Mouse (Mus musculus): ENCODE measurements around the gene Gm1043. TPM values are rescaled to one million over a fixed set of nuclear protein-coding genes. Genes with fewer than 3 reads are reported as not detected.

Gm1043 gene
- polyA plus RNA-seq, 1 experiment from 2014 or later, result 0.33 TPM

GRCm38 (mm10) chr5:37251596-37251995 lies 166.4 kb downstream of the Gm1043 start:
- peaks cover 60% of the 10 kb centered on the region for H3K4me1 ChIP-seq
- H3K4me2 ChIP-seq (replicated peaks), result no peak overlapping the region
- no peak overlapping the region for H3K4me3 ChIP-seq
- ATAC-seq (ENCODE audit: low FRiP score, low read depth), result no peak
- no peak overlapping the region for H3K27ac ChIP-seq (replicated peaks)
- 0 out of 2 replicates have a peak, but pooled peaks cover 3% of the 10 kb centered on the region for H3K9me3 ChIP-seq
- WGBS, result 81% methylated on average over 3 of the region's 3 CpGs
- H3K9ac ChIP-seq (replicated peaks), result no peak overlapping the region
- peaks cover 6% of the 10 kb centered on the region; the same call in 1 of the 2 replicates for H3K36me3 ChIP-seq
- no peaks in the 10 kb centered on the region for H3K27me3 ChIP-seq

- 87% methylated on average over 9 of the region's 9 CpGs for WGBS
- Histone ChIP-seq H3K4me2 (replicated peaks) (no peak overlapping the region), H3K27ac (replicated peaks) (no peak overlapping the region), H3K36me3 (peaks cover 6% of the 10 kb centered on the region; the same call in 1 of the 2 replicates), H3K4me1 (peaks cover 63% of the 10 kb centered on the region), H3K27me3 (no peaks in the 10 kb centered on the region), H3K9ac (replicated peaks) (no peak overlapping the region), H3K9me3 (0 out of 2 replicates have a peak, but pooled peaks cover 3% of the 10 kb centered on the region), H3K4me3 (no peak overlapping the region)
- no peak for ATAC-seq (ENCODE audit: low FRiP score, low read depth)
Observed at GRCm38 (mm10) chr5:37252101-37252804, 167.1 kb downstream of the Gm1043 start.

GRCm38 (mm10) chr5:37254523-37254922 lies 169.4 kb downstream of the Gm1043 start:
- H3K27ac ChIP-seq (replicated peaks), result no peak overlapping the region
- H3K4me2 ChIP-seq (replicated peaks), result no peak overlapping the region
- no peak for ATAC-seq (ENCODE audit: low FRiP score, low read depth)
- no peak overlapping the region for H3K9ac ChIP-seq (replicated peaks)
- H3K4me3 ChIP-seq, result no peak overlapping the region
- peaks cover 52% of the 10 kb centered on the region for H3K4me1 ChIP-seq
- 0 out of 2 replicates have a peak, but pooled peaks cover 3% of the 10 kb centered on the region for H3K9me3 ChIP-seq
- WGBS, result 88% methylated on average over 4 of the region's 4 CpGs
- no peaks in the 10 kb centered on the region for H3K27me3 ChIP-seq
- H3K36me3 ChIP-seq, result peaks cover 6% of the 10 kb centered on the region; the same call in 1 of the 2 replicates

GRCm38 (mm10) chr5:37256823-37257222 lies 171.7 kb downstream of the Gm1043 start:
- no peak overlapping the region for H3K4me3 ChIP-seq
- H3K27me3 ChIP-seq, result no peaks in the 10 kb centered on the region
- no peak overlapping the region for H3K9ac ChIP-seq (replicated peaks)
- H3K4me2 ChIP-seq (replicated peaks), result no peak overlapping the region
- 0 out of 2 replicates have a peak, but pooled peaks cover 3% of the 10 kb centered on the region for H3K9me3 ChIP-seq
- H3K27ac ChIP-seq (replicated peaks), result no peak overlapping the region
- H3K4me1 ChIP-seq, result peaks cover 47% of the 10 kb centered on the region
- 71% methylated on average over 7 of the region's 7 CpGs for WGBS
- no peak for ATAC-seq (ENCODE audit: low FRiP score, low read depth)
- H3K36me3 ChIP-seq, result peaks cover 6% of the 10 kb centered on the region; the same call in 1 of the 2 replicates

- Histone ChIP-seq H3K9me3 (0 out of 2 replicates have a peak, but pooled peaks cover 3% of the 10 kb centered on the region), H3K4me3 (no peak overlapping the region), H3K27me3 (no peaks in the 10 kb centered on the region), H3K4me2 (replicated peaks) (no peak overlapping the region), H3K4me1 (peaks cover 51% of the 10 kb centered on the region), H3K9ac (replicated peaks) (no peak overlapping the region), H3K27ac (replicated peaks) (no peak overlapping the region), H3K36me3 (peaks cover 6% of the 10 kb centered on the region; the same call in 1 of the 2 replicates)
- ATAC-seq (ENCODE audit: low FRiP score, low read depth), result no peak
- WGBS, result 63% methylated on average over 5 of the region's 5 CpGs
Observed at GRCm38 (mm10) chr5:37257243-37257642, 172.1 kb downstream of the Gm1043 start.

- Histone ChIP-seq H3K27me3 (no peaks in the 10 kb centered on the region), H3K4me3 (no peak overlapping the region), H3K27ac (replicated peaks) (no peak overlapping the region; the same call in 1 of the 2 replicates), H3K9ac (replicated peaks) (no peak overlapping the region), H3K4me2 (replicated peaks) (no peak overlapping the region), H3K4me1 (peaks cover 37% of the 10 kb centered on the region), H3K36me3 (peaks cover 17% of the 10 kb centered on the region), H3K9me3 (no peaks in the 10 kb centered on the region)
- WGBS, result 68% methylated on average over 5 of the region's 5 CpGs
- ATAC-seq (ENCODE audit: low FRiP score, low read depth), result peak; percentile 36
Observed at GRCm38 (mm10) chr5:37261734-37262133, 176.6 kb downstream of the Gm1043 start.

- H3K9me3 ChIP-seq, result no peaks in the 10 kb centered on the region
- H3K4me3 ChIP-seq, result no peak overlapping the region
- no peak overlapping the region for H3K27ac ChIP-seq (replicated peaks)
- WGBS, result 82% methylated on average over 6 of the region's 6 CpGs
- H3K4me1 ChIP-seq, result peaks cover 21% of the 10 kb centered on the region
- H3K4me2 ChIP-seq (replicated peaks), result no peak overlapping the region
- peaks cover 36% of the 10 kb centered on the region for H3K36me3 ChIP-seq
- no peak for ATAC-seq (ENCODE audit: low FRiP score, low read depth)
- H3K9ac ChIP-seq (replicated peaks), result no peak overlapping the region
- H3K27me3 ChIP-seq, result no peaks in the 10 kb centered on the region
Observed at GRCm38 (mm10) chr5:37263816-37264215, 178.6 kb downstream of the Gm1043 start.

Other genes with a start within 250 kb of the Gm1043 start
- 3.2 and 3.3 TPM in 2 replicates for gene Ppp2r2c, start 216.9 kb upstream of the Gm1043 start, polyA plus RNA-seq (2016; fragmentation: Nextera tagmentation; extraction: Ambion mirVana)
- 7.2 and 7.9 TPM in 2 replicates for gene Wfs1, start 96.2 kb upstream of the Gm1043 start, polyA plus RNA-seq (2016; fragmentation: Nextera tagmentation; extraction: Ambion mirVana)
- 404 and 454 TPM in 2 replicates for gene Crmp1, start 156.6 kb downstream of the Gm1043 start, polyA plus RNA-seq (2016; fragmentation: Nextera tagmentation; extraction: Ambion mirVana)

All from midbrain, embryonic 12.5 days (tissue).